ENCODE assay signal across 9 mouse cellular contexts in the genomic region with DNA sequence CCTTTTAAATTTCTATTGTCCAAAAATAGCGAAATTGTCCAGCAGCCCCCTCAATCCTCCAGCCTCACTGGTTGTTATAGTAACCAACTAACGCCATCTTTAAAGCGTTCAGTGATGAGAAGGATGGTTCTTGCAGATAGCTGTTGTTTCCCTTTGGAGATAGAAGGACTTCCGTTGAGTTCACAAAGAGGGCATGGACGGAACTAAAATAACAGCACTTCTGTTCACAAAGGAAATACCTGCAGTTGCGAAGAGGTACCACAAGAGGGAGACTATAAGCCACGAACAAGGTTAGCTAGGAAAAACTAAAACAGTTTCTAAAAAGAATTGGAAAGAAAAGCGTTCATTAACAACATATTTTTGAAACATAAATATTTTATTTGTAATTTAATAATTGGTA.
DNase-seq lines count a peak whose midpoint lies in the region; ATAC-seq and TF ChIP-seq lines count a peak whose summit lies in the region.
"Had no signal": no experiment of that assay in that cellular context is flagged by ENCODE, and none has a peak within 500 bp of the region (broad histone marks: within the 10 kb centered on the region; RNA-seq: fewer than 3 reads in every experiment).

No protein-coding gene starts in this region.

- no peak overlapping the region for H3K27ac ChIP-seq in midbrain, embryonic 11.5 days (ENCODE audit: low read depth, low read length)
- no peak overlapping the region for H3K27ac ChIP-seq in midbrain, embryonic 13.5 days
- no peak overlapping the region for H3K27ac ChIP-seq in limb, embryonic 14.5 days (replicated peaks; ENCODE audit: low read depth, low read length)

- no peaks in the 10 kb centered on the region for H3K36me3 ChIP-seq in midbrain, embryonic 11.5 days (ENCODE audit: control insufficient read depth, insufficient read depth, low read length)
- no peaks in the 10 kb centered on the region for H3K36me3 ChIP-seq in midbrain, embryonic 13.5 days
- no peaks in the 10 kb centered on the region for H3K36me3 ChIP-seq in limb, embryonic 14.5 days (ENCODE audit: control insufficient read depth, insufficient read depth, low read length)

- 40% methylated on average over 8 of the region's 8 CpGs for WGBS in midbrain, embryonic 11.5 days
- WGBS in midbrain, embryonic 13.5 days = 36% methylated on average over 8 of the region's 8 CpGs
- 34% methylated on average over 8 of the region's 8 CpGs for WGBS in limb, embryonic 14.5 days

- no peaks in the 10 kb centered on the region for H3K27me3 ChIP-seq in midbrain, embryonic 11.5 days (ENCODE audit: control insufficient read depth, insufficient read depth, low read length)
- H3K27me3 ChIP-seq in midbrain, embryonic 13.5 days = no peaks in the 10 kb centered on the region
- no peaks in the 10 kb centered on the region for H3K27me3 ChIP-seq in limb, embryonic 14.5 days (ENCODE audit: control insufficient read depth, insufficient read depth, low read length)
- H3K27me3 ChIP-seq: megakaryocyte, embryonic 14.5 days had no signal

- no peaks in the 10 kb centered on the region for H3K4me1 ChIP-seq in midbrain, embryonic 11.5 days (ENCODE audit: control insufficient read depth, insufficient read depth, low read length)
- no peaks in the 10 kb centered on the region for H3K4me1 ChIP-seq in midbrain, embryonic 13.5 days (replicated peaks)
- no peaks in the 10 kb centered on the region for H3K4me1 ChIP-seq in limb, embryonic 14.5 days (ENCODE audit: control insufficient read depth, insufficient read depth, low read length)
- H3K4me1 ChIP-seq: megakaryocyte, embryonic 14.5 days had no signal

- H3K9me3 ChIP-seq in midbrain, embryonic 11.5 days (ENCODE audit: control insufficient read depth, low read length) = no peaks in the 10 kb centered on the region
- H3K9me3 ChIP-seq in midbrain, embryonic 13.5 days = no peaks in the 10 kb centered on the region
- no peaks in the 10 kb centered on the region for H3K9me3 ChIP-seq in limb, embryonic 14.5 days (ENCODE audit: control insufficient read depth, low read length)
- H3K9me3 ChIP-seq: megakaryocyte, embryonic 14.5 days had no signal

- DNase-seq in midbrain, embryonic 11.5 days (ENCODE audit: low spot score, missing footprints) = peak; percentile 91
- DNase-seq in ZHBTc4 (ENCODE audit: low read depth, low spot score) = peak; percentile 74
- peak; percentile 83 for DNase-seq in embryo, embryonic 10.5 days (ENCODE audit: low spot score)
- peak; percentile 47 for DNase-seq in hindlimb bud, embryonic 11.5 days (ENCODE audit: extremely low spot score, low read depth, low spot score)
- peak; percentile 58 for DNase-seq in limb, embryonic 14.5 days (ENCODE audit: low spot score)
- DNase-seq in right cerebral cortex, adult 18-20 months = peak; percentile 65
- no peak for DNase-seq in ovary, postnatal 10 days (ENCODE audit: low spot score)

- no peak; the same call in 1 of the 2 replicates for ATAC-seq in midbrain, embryonic 11.5 days (ENCODE audit: low FRiP score)
- no peak for ATAC-seq in midbrain, embryonic 13.5 days
- no peak for ATAC-seq in limb, embryonic 14.5 days (ENCODE audit: low FRiP score, low read depth)

- H3K4me2 ChIP-seq in midbrain, embryonic 11.5 days = no peak overlapping the region
- no peak overlapping the region for H3K4me2 ChIP-seq in midbrain, embryonic 13.5 days (replicated peaks)
- H3K4me2 ChIP-seq in limb, embryonic 14.5 days (replicated peaks; ENCODE audit: low read depth, low read length, severe bottlenecking) = no peak overlapping the region

- H3K9ac ChIP-seq in midbrain, embryonic 11.5 days (ENCODE audit: low read length) = no peak overlapping the region
- no peak overlapping the region for H3K9ac ChIP-seq in midbrain, embryonic 13.5 days (replicated peaks)
- H3K9ac ChIP-seq in limb, embryonic 14.5 days (ENCODE audit: low read depth, low read length, severe bottlenecking) = no peak overlapping the region

- no peak overlapping the region for H3K4me3 ChIP-seq in midbrain, embryonic 11.5 days (ENCODE audit: low read depth, low read length)
- H3K4me3 ChIP-seq in midbrain, embryonic 13.5 days (replicated peaks) = no peak overlapping the region
- H3K4me3 ChIP-seq in limb, embryonic 14.5 days (replicated peaks; ENCODE audit: low read length) = no peak overlapping the region
- H3K4me3 ChIP-seq: megakaryocyte, embryonic 14.5 days had no signal

- no peak for TF ChIP-seq POLR2A in limb, embryonic 14.5 days (IDR thresholded peaks at IDR 0.05; ENCODE audit: borderline replicate concordance, extremely low read depth, insufficient read depth, insufficient read length)
